Mouse (Mus musculus) heart, embryonic 14.5 days (tissue): ENCODE measurements around the gene Atraid. TPM values are rescaled to one million over a fixed set of nuclear protein-coding genes. Genes with fewer than 3 reads are reported as not detected.

Source experiments
- ATAC-seq: fragments of 200-750 bp; cut with Nextera tagmentation; 2 replicates; pipeline ENCODE4 v1.8.0; 2017; ENCODE audit warnings: low read depth, moderate TSS enrichment; ENCODE audit not compliant: insufficient number of reproducible peaks, insufficient read depth, low FRiP score
- H3K27ac ChIP-seq, 2 experiments: fragments of 200-500 bp in 1 of 2; fragments of 300-500 bp in 1 of 2; sonication (generic) in 1 of 2; replicated peaks in 1 of 2; 2 replicates each; pipeline ENCODE4 v1.5.1; 2012 to 2014; ENCODE audit warnings: low read depth in 2 of 2, low read length in 2 of 2, control low read depth in 1 of 2, mild to moderate bottlenecking in 1 of 2, mixed read lengths in 1 of 2; ENCODE audit not compliant: control insufficient read depth in 1 of 2, insufficient read depth in 1 of 2
- H3K27me3 ChIP-seq: fragments of 300-500 bp; sonication (generic); 2 replicates; pipeline ENCODE4 v1.6.1; 2014; ENCODE audit warnings: mild to moderate bottlenecking, low read length, control low read depth; ENCODE audit not compliant: control insufficient read depth, insufficient read depth
- H3K36me3 ChIP-seq: fragments of 300-500 bp; sonication (generic); 2 replicates; pipeline ENCODE4 v1.6.1; 2014; ENCODE audit warnings: mild to moderate bottlenecking, control low read depth, low read length, mixed read lengths; ENCODE audit not compliant: control insufficient read depth, insufficient read depth
- H3K4me1 ChIP-seq, 2 experiments: fragments of 200-500 bp in 1 of 2; fragments of 300-500 bp in 1 of 2; sonication (generic) in 1 of 2; 2 replicates each; pipeline ENCODE4 v1.6.1; 2012 to 2014; ENCODE audit warnings: low read length in 2 of 2, control low read depth in 1 of 2, mixed read lengths in 1 of 2; ENCODE audit not compliant: control insufficient read depth in 2 of 2, insufficient read depth in 2 of 2
- H3K4me2 ChIP-seq: fragments of 300-500 bp; sonication (generic); 2 replicates; pipeline ENCODE4 v1.6.1; 2014; ENCODE audit warnings: mild to moderate bottlenecking, low read length
- H3K4me3 ChIP-seq, 2 experiments: fragments of 200-500 bp in 1 of 2; fragments of 300-500 bp in 1 of 2; sonication (generic) in 1 of 2; 2 replicates each; pipeline ENCODE4 v1.5.1; 2012 to 2014; ENCODE audit warnings: low read length in 2 of 2, mild to moderate bottlenecking in 2 of 2, control low read depth in 1 of 2, low read depth in 1 of 2, moderate library complexity in 1 of 2; ENCODE audit not compliant: control insufficient read depth in 1 of 2, insufficient read depth in 1 of 2
- H3K9ac ChIP-seq: fragments of 300-500 bp; sonication (generic); 2 replicates; pipeline ENCODE4 v1.6.1; 2014; ENCODE audit warnings: mild to moderate bottlenecking, low read length
- H3K9me3 ChIP-seq: fragments of 300-500 bp; sonication (generic); 2 replicates; pipeline ENCODE4 v1.6.1; 2016; ENCODE audit warnings: low read length, control low read depth; ENCODE audit not compliant: control insufficient read depth
- WGBS: fragments of 180-500 bp; shearing (Covaris S2); extraction: QIAGEN DNeasy Blood & Tissue Kit; methylation state at CpG from one replicate; pipeline ENCODE4 v1.1.7; 2014; 5-methylcytosine and 5-hydroxymethylcytosine counted together
- polyA plus RNA-seq: library from polyadenylated mRNA; unstranded; fragments of >200 nt; fragmentation: Nextera tagmentation; extraction: Ambion mirVana; gene quantifications from 2 replicates; pipeline ENCODE4 v1.2.1, GENCODE M21; 2014

Atraid gene
- polyA plus RNA-seq, 1 experiment from 2014 or later: 156 TPM

GRCm38 (mm10) chr5:31080059-31080794, 32.1 kb downstream of the Atraid start:
- Histone ChIP-seq H3K27ac (0 out of 4 replicates have a peak overlapping the region, but pooled peaks of 1 of the 2 experiments have one; percentile 26), H3K27me3 (no peaks in the 10 kb centered on the region)
- ATAC-seq: no peak

GRCm38 (mm10) chr5:31080795-31081164, 32.7 kb downstream of the Atraid start:
- no peak for ATAC-seq
- Histone ChIP-seq H3K4me1 (peaks cover 17 to 28% of the 10 kb centered on the region in 2 experiments), H3K27ac (no peak overlapping the region), H3K4me2 (no peak overlapping the region), H3K36me3 (peaks cover 34% of the 10 kb centered on the region), H3K9ac (no peak overlapping the region), H3K9me3 (no peaks in the 10 kb centered on the region), H3K4me3 (no peak overlapping the region), H3K27me3 (no peaks in the 10 kb centered on the region)
- WGBS: 60% methylated on average over 3 of the region's 3 CpGs

More at GRCm38 (mm10) chr5:31080059-31080794, 32.1 kb downstream of the Atraid start:
- H3K4me2 ChIP-seq: no peak overlapping the region
- H3K9me3 ChIP-seq: no peaks in the 10 kb centered on the region
- 66% methylated on average over 13 of the region's 13 CpGs for WGBS
- H3K36me3 ChIP-seq: peaks cover 40% of the 10 kb centered on the region
- H3K4me1 ChIP-seq: peaks cover 17 to 28% of the 10 kb centered on the region in 2 experiments
- H3K4me3 ChIP-seq: no peak overlapping the region
- no peak overlapping the region for H3K9ac ChIP-seq

- ATAC-seq: no peak
- Histone ChIP-seq H3K9ac (no peak overlapping the region), H3K4me3 (no peak overlapping the region), H3K27me3 (no peaks in the 10 kb centered on the region), H3K9me3 (no peaks in the 10 kb centered on the region), H3K27ac (no peak overlapping the region), H3K4me1 (peaks cover 17 to 28% of the 10 kb centered on the region in 2 experiments), H3K4me2 (no peak overlapping the region), H3K36me3 (peaks cover 28% of the 10 kb centered on the region)
- 82% methylated on average over 3 of the region's 3 CpGs for WGBS
These were observed 33.3 kb downstream of the Atraid start for GRCm38 (mm10) chr5:31081386-31081785.

- Histone ChIP-seq H3K4me1 (peaks cover 17 to 28% of the 10 kb centered on the region in 2 experiments), H3K27me3 (no peaks in the 10 kb centered on the region), H3K36me3 (peaks cover 18% of the 10 kb centered on the region), H3K4me3 (0 out of 4 replicates have a peak overlapping the region, but pooled peaks of 1 of the 2 experiments have one; percentile 11), H3K9me3 (no peaks in the 10 kb centered on the region), H3K4me2 (peak overlapping the region; percentile 52), H3K27ac (0 out of 4 replicates have a peak overlapping the region, but pooled peaks of 1 of the 2 experiments have one; percentile 66), H3K9ac (peak overlapping the region; percentile 4; the same call in 1 of the 2 replicates)
- no peak for ATAC-seq
- 7% methylated on average over 5 of the region's 5 CpGs for WGBS
These were observed 34.2 kb downstream of the Atraid start for GRCm38 (mm10) chr5:31082355-31082754.

- 5% methylated on average over 12 of the region's 12 CpGs for WGBS
- H3K4me2 ChIP-seq: peak overlapping the region; percentile 52
- peaks cover 5% of the 10 kb centered on the region; the same call in 1 of the 2 replicates for H3K27me3 ChIP-seq
- peak overlapping the region; percentile 5 to 11; a peak in 2 of 4 replicates for H3K4me3 ChIP-seq
- peak overlapping the region; percentile 30 to 66 for H3K27ac ChIP-seq
- H3K9me3 ChIP-seq: no peaks in the 10 kb centered on the region
- H3K9ac ChIP-seq: peak overlapping the region; percentile 30; the same call in 1 of the 2 replicates
- peaks cover 17 to 28% of the 10 kb centered on the region in 2 experiments for H3K4me1 ChIP-seq
- peaks cover 11% of the 10 kb centered on the region for H3K36me3 ChIP-seq
- peak; percentile 48; the same call in 1 of the 2 replicates for ATAC-seq
These were observed 35.0 kb downstream of the Atraid start for GRCm38 (mm10) chr5:31082935-31083625.

GRCm38 (mm10) chr5:31083949-31084348, 35.8 kb downstream of the Atraid start:
- H3K4me2 ChIP-seq: peak overlapping the region; percentile 52

GRCm38 (mm10) chr5:31086606-31087005, 38.5 kb downstream of the Atraid start:
- no peaks in the 10 kb centered on the region for H3K9me3 ChIP-seq
- H3K4me2 ChIP-seq: no peak overlapping the region
- peaks cover 40% of the 10 kb centered on the region for H3K27me3 ChIP-seq
- peaks cover 17 to 28% of the 10 kb centered on the region in 2 experiments for H3K4me1 ChIP-seq
- ATAC-seq: no peak
- no peak overlapping the region for H3K4me3 ChIP-seq
- H3K27ac ChIP-seq: no peak overlapping the region
- 24% methylated on average over 7 of the region's 7 CpGs for WGBS
- H3K36me3 ChIP-seq: no peaks in the 10 kb centered on the region
- H3K9ac ChIP-seq: no peak overlapping the region

More at GRCm38 (mm10) chr5:31083949-31084348, 35.8 kb downstream of the Atraid start:
- peak; percentile 38; the same call in 1 of the 2 replicates for ATAC-seq
- Histone ChIP-seq H3K4me3 (no peak overlapping the region), H3K4me1 (peaks cover 17 to 28% of the 10 kb centered on the region in 2 experiments), H3K9ac (no peak overlapping the region), H3K36me3 (peaks cover 2% of the 10 kb centered on the region; the same call in 1 of the 2 replicates), H3K9me3 (no peaks in the 10 kb centered on the region), H3K27ac (peak overlapping the region in 1 of 2 experiments; percentile 37; a peak in 1 of 4 replicates), H3K27me3 (peaks cover 13% of the 10 kb centered on the region)
- 4% methylated on average over 8 of the region's 8 CpGs for WGBS
